Mouse (Mus musculus) left cerebral cortex, adult 2 months (tissue): ENCODE data around the gene B4galnt1. TPM values are rescaled to one million over a fixed set of nuclear protein-coding genes. Genes with fewer than 3 reads are reported as not detected.
A peak's percentile ranks its signal among the peaks of the same experiment; 100 is the strongest.

Source experiments
- DNase-seq, 2 experiments: peaks; one replicate each; pipeline ENCODE4 v3.0.0; 2021 to 2022; ENCODE audit warnings: low spot score in 2 of 2, mixed read lengths in 1 of 2; ENCODE audit errors: extremely low spot score in 1 of 2
- H3K27ac ChIP-seq: fragments of 200-600 bp; 2 replicates; pipeline ENCODE4 v1.8.1; 2022
- H3K4me3 ChIP-seq: fragments of 200-600 bp; 2 replicates; pipeline ENCODE4 v1.8.1; 2022
- CTCF ChIP-seq: fragments of 200-600 bp; IDR thresholded peaks from 2 replicates; pipeline ENCODE4 v1.8.1; 2022; ENCODE audit warnings: antibody characterized with exemption, mild to moderate bottlenecking, moderate library complexity
- intact Hi-C: fragments of 180-260 bp; cut with DNase I; formaldehyde crosslinking; loops from one replicate; pipeline ENCODE4 v1.15.1; 2025
- total RNA-seq, 2 experiments: library from RNA; stranded (reverse); gene quantifications; 2 replicates each; pipeline ENCODE4 v1.2.3; 2021

The B4galnt1 gene
- total RNA-seq, 2 experiments from 2014 or later = 122 to 125 TPM

GRCm38 (mm10) chr10:127193011-127193410, 28.0 kb downstream of the B4galnt1 start:
- H3K27ac ChIP-seq = no peak overlapping the region
- DNase-seq = no peak
- TF ChIP-seq CTCF = no peak
- H3K4me3 ChIP-seq = no peak overlapping the region
- intact Hi-C loops = no loop called here

- intact Hi-C loops = no loop called here
- no peak for TF ChIP-seq CTCF
Observed at GRCm38 (mm10) chr10:127194428-127195327, 29.7 kb downstream of the B4galnt1 start.

GRCm38 (mm10) chr10:127195328-127196129, 30.5 kb downstream of the B4galnt1 start, which contains the start of gene Dtx3:
Gene Dtx3, minus strand, starts transcription at chr10:127195728.
- Histone ChIP-seq H3K27ac (peak within 1 kb of the TSS; percentile 99), H3K4me3 (peak within 1 kb of the TSS; percentile 69)
- intact Hi-C loops = loop anchor here (1.0 kb wide), 1 partner anchor 15 kb away; no protein-coding TSS in a partner anchor
- TF ChIP-seq CTCF = no peak
- peak in 1 of 2 experiments; percentile 66 for DNase-seq

More at GRCm38 (mm10) chr10:127194428-127195327, 29.7 kb downstream of the B4galnt1 start:
- Histone ChIP-seq H3K27ac (peak overlapping the region; percentile 99), H3K4me3 (peak overlapping the region; percentile 69)
- no peak for DNase-seq

GRCm38 (mm10) chr10:127196392-127196791, 31.4 kb downstream of the B4galnt1 start:
- Histone ChIP-seq H3K4me3 (peak overlapping the region; percentile 69), H3K27ac (peak overlapping the region; percentile 99)
- DNase-seq = peak; percentile 59 to 60
- intact Hi-C loops = loop anchor here (1.0 kb wide), 1 partner anchor 14 kb away; no protein-coding TSS in a partner anchor
- no peak for TF ChIP-seq CTCF

- TF ChIP-seq CTCF = no peak
- no peak for DNase-seq
- Histone ChIP-seq H3K4me3 (no peak overlapping the region), H3K27ac (peak overlapping the region; percentile 99)
- intact Hi-C loops = no loop called here
Observed at GRCm38 (mm10) chr10:127197104-127197503, 32.1 kb downstream of the B4galnt1 start.

- peak overlapping the region; percentile 99 for H3K27ac ChIP-seq
- no peak for DNase-seq
- TF ChIP-seq CTCF = no peak
- intact Hi-C loops = no loop called here
- H3K4me3 ChIP-seq = no peak overlapping the region
Observed at GRCm38 (mm10) chr10:127197505-127198110, 32.6 kb downstream of the B4galnt1 start.

GRCm38 (mm10) chr10:127198492-127198891, 33.5 kb downstream of the B4galnt1 start:
- TF ChIP-seq CTCF = no peak
- DNase-seq = no peak
- Histone ChIP-seq H3K27ac (peak overlapping the region; percentile 99), H3K4me3 (no peak overlapping the region)
- intact Hi-C loops = no loop called here

- DNase-seq = no peak
- TF ChIP-seq CTCF = no peak
- Histone ChIP-seq H3K4me3 (no peak overlapping the region), H3K27ac (peak overlapping the region; percentile 99; the same call in 1 of the 2 replicates)
- intact Hi-C loops = no loop called here
Observed at GRCm38 (mm10) chr10:127199068-127199467, 34.0 kb downstream of the B4galnt1 start.

- Histone ChIP-seq H3K27ac (peak overlapping the region; percentile 57; the same call in 1 of the 2 replicates), H3K4me3 (no peak overlapping the region)
- TF ChIP-seq CTCF = no peak
- intact Hi-C loops = no loop called here
- DNase-seq = no peak
Observed at GRCm38 (mm10) chr10:127199474-127199873, 34.4 kb downstream of the B4galnt1 start.

- H3K27ac ChIP-seq = peak overlapping the region; percentile 44; the same call in 1 of the 2 replicates
- no peak overlapping the region for H3K4me3 ChIP-seq
- peak; percentile 39 for TF ChIP-seq CTCF
- no peak for DNase-seq
- intact Hi-C loops = no loop called here
Observed at GRCm38 (mm10) chr10:127200279-127200678, 35.3 kb downstream of the B4galnt1 start.

- intact Hi-C loops = no loop called here
Observed at GRCm38 (mm10) chr10:127203106-127203505, 38.1 kb downstream of the B4galnt1 start.

More at GRCm38 (mm10) chr10:127203106-127203505, 38.1 kb downstream of the B4galnt1 start:
- TF ChIP-seq CTCF = no peak
- Histone ChIP-seq H3K27ac (no peak overlapping the region), H3K4me3 (no peak overlapping the region)
- no peak for DNase-seq
